ENCODE assay signal across 8 mouse cellular contexts in genomic region chr11:97415712-97416636, GRCm38 (mm10). TPM values are rescaled to one million over a fixed set of nuclear protein-coding genes. Genes with fewer than 3 reads are reported as not detected.
DNase-seq lines count a peak whose midpoint lies in the region; ATAC-seq and TF ChIP-seq lines count a peak whose summit lies in the region.

No protein-coding gene starts in this region.

- peak; percentile 33; the same call in 1 of the 2 replicates for ATAC-seq in heart, embryonic 13.5 days (ENCODE audit: extremely low read depth, insufficient number of reproducible peaks, low FRiP score, low TSS enrichment)
- ATAC-seq in midbrain, embryonic 11.5 days (ENCODE audit: low FRiP score) = peak; percentile 66

- peak overlapping the region; percentile 96 for H3K9ac ChIP-seq in heart, embryonic 13.5 days
- peak overlapping the region; percentile 65 for H3K9ac ChIP-seq in midbrain, embryonic 11.5 days (ENCODE audit: low read length)

- no peaks in the 10 kb centered on the region; the same call in 1 of the 2 replicates for H3K36me3 ChIP-seq in testis, adult 2 months (ENCODE audit: control insufficient read depth, insufficient read depth, low read length)
- H3K36me3 ChIP-seq in heart, embryonic 13.5 days = peaks cover 4% of the 10 kb centered on the region; the same call in 1 of the 2 replicates
- no peaks in the 10 kb centered on the region for H3K36me3 ChIP-seq in midbrain, embryonic 11.5 days (ENCODE audit: control insufficient read depth, insufficient read depth, low read length)

- TF ChIP-seq POLR2A in testis, adult 2 months (IDR thresholded peaks at IDR 0.05; ENCODE audit: control insufficient read depth, low read depth, low read length) = no peak

- H3K4me1 ChIP-seq in testis, adult 2 months (ENCODE audit: control insufficient read depth, insufficient read depth, low read length) = peaks cover 31% of the 10 kb centered on the region
- H3K4me1 ChIP-seq in heart, embryonic 13.5 days = peaks cover 60% of the 10 kb centered on the region
- H3K4me1 ChIP-seq in midbrain, embryonic 11.5 days (ENCODE audit: control insufficient read depth, insufficient read depth, low read length) = peaks cover 6% of the 10 kb centered on the region

- TF ChIP-seq CTCF in testis, adult 2 months (IDR thresholded peaks at IDR 0.05; ENCODE audit: control insufficient read depth, insufficient read depth, insufficient replicate concordance, low read depth, low read length) = no peak

- DNase-seq in testis, postnatal 14 days (ENCODE audit: low spot score) = no peak
- DNase-seq in embryo, embryonic 9.5 days (ENCODE audit: extremely low spot score) = peak; percentile 54
- peak; percentile 45 to 67 for DNase-seq in kidney, postnatal 36 days
- peak; percentile 86 for DNase-seq in midbrain, embryonic 11.5 days (ENCODE audit: low spot score, missing footprints)
- DNase-seq in thymus, postnatal 4 days = peak; percentile 78
- DNase-seq in cerebellum, adult 8-10 months = no peak

- WGBS in heart, embryonic 13.5 days = 2% methylated on average over 48 of the region's 49 CpGs
- WGBS in midbrain, embryonic 11.5 days = 2% methylated on average over 49 of the region's 49 CpGs

- peak overlapping the region; percentile 96 for H3K27ac ChIP-seq in testis, adult 2 months (ENCODE audit: control insufficient read depth, insufficient read depth, low read depth, low read length)
- peak overlapping the region; percentile 80 for H3K27ac ChIP-seq in heart, embryonic 13.5 days (replicated peaks)
- H3K27ac ChIP-seq in midbrain, embryonic 11.5 days (ENCODE audit: low read depth, low read length) = no peak overlapping the region

- no peaks in the 10 kb centered on the region for H3K9me3 ChIP-seq in heart, embryonic 13.5 days
- H3K9me3 ChIP-seq in midbrain, embryonic 11.5 days (ENCODE audit: control insufficient read depth, low read length) = no peaks in the 10 kb centered on the region

- peak overlapping the region; percentile 93 for H3K4me3 ChIP-seq in testis, adult 2 months (ENCODE audit: control insufficient read depth, low read depth, low read length)
- peak overlapping the region; percentile 97 for H3K4me3 ChIP-seq in heart, embryonic 13.5 days
- peak overlapping the region; percentile 55 for H3K4me3 ChIP-seq in midbrain, embryonic 11.5 days (ENCODE audit: low read depth, low read length)

- H3K27me3 ChIP-seq in testis, adult 2 months (ENCODE audit: control insufficient read depth, insufficient read depth, low read length) = no peaks in the 10 kb centered on the region
- H3K27me3 ChIP-seq in heart, embryonic 13.5 days (replicated peaks) = no peaks in the 10 kb centered on the region
- no peaks in the 10 kb centered on the region; the same call in 1 of the 2 replicates for H3K27me3 ChIP-seq in midbrain, embryonic 11.5 days (ENCODE audit: control insufficient read depth, insufficient read depth, low read length)

- peak overlapping the region; percentile 82 for H3K4me2 ChIP-seq in heart, embryonic 13.5 days
- peak overlapping the region; percentile 62 for H3K4me2 ChIP-seq in midbrain, embryonic 11.5 days

RNA-seq across cellular contexts. Expression of gene Arhgap23, which starts 0.6 kb away (rescaled TPM):
- polyA plus RNA-seq in testis, adult 2 months (2012; rRNA removed) = 27.7 and 30.5 TPM in 2 replicates
- 6.6 and 6.9 TPM in 2 replicates for polyA plus RNA-seq in heart, embryonic 13.5 days (2015; fragmentation: Nextera tagmentation; extraction: Ambion mirVana)
- 2.5 and 2.8 TPM in 2 replicates for polyA plus RNA-seq in midbrain, embryonic 11.5 days (2014; fragmentation: Nextera tagmentation; extraction: Ambion mirVana)

RNA-seq across cellular contexts. Expression of gene Socs7, which starts 53.6 kb away (rescaled TPM):
- 90.3 and 96.2 TPM in 2 replicates for polyA plus RNA-seq in testis, adult 2 months (2012; rRNA removed)
- polyA plus RNA-seq in heart, embryonic 13.5 days (2015; fragmentation: Nextera tagmentation; extraction: Ambion mirVana) = 3.2 and 3.4 TPM in 2 replicates
- polyA plus RNA-seq in midbrain, embryonic 11.5 days (2014; fragmentation: Nextera tagmentation; extraction: Ambion mirVana) = 3.4 and 3.7 TPM in 2 replicates

Comparison
In these comparisons a context has a peak if more than half of its experiments do, and no peak if none do; other contexts are left out.
1. DNase-seq: peak in embryo, embryonic 9.5 days (single experiment), kidney, postnatal 36 days (2 of 2), midbrain, embryonic 11.5 days (single experiment) and thymus, postnatal 4 days (single experiment); none in testis, postnatal 14 days (single experiment) and cerebellum, adult 8-10 months (single experiment).
2. RNA of gene Socs7, which starts 53.6 kb away (polyA plus RNA-seq): 90.3 to 96.2 TPM in testis, adult 2 months; 3.4 to 3.7 TPM in midbrain, embryonic 11.5 days and 3.2 to 3.4 TPM in heart, embryonic 13.5 days; every median in the first group is over 10 times any median in the second.
3. Peak in every context shown above with its lines, with median percentiles within 50 percentile points of each other: H3K4me3 ChIP-seq.